18 mouse cellular contexts compared by ENCODE assay signal in genomic region chr11:26108647-26109046, GRCm38 (mm10).
DNase-seq lines count a peak whose midpoint lies in the region; ATAC-seq lines count a peak whose summit lies in the region.
"Had no signal": no experiment of that assay in that cellular context is flagged by ENCODE, and none has a peak within 500 bp of the region (broad histone marks: within the 10 kb centered on the region; RNA-seq: fewer than 3 reads in every experiment).

No protein-coding gene starts in this region.

- no peaks in the 10 kb centered on the region for H3K9me3 ChIP-seq in embryonic facial prominence, embryonic 14.5 days (ENCODE audit: control insufficient read depth, low read length)
- no peaks in the 10 kb centered on the region for H3K9me3 ChIP-seq in embryonic facial prominence, embryonic 10.5 days
- H3K9me3 ChIP-seq in midbrain, embryonic 13.5 days, result no peaks in the 10 kb centered on the region
- H3K9me3 ChIP-seq in midbrain, embryonic 11.5 days (ENCODE audit: control insufficient read depth, low read length), result no peaks in the 10 kb centered on the region
- H3K9me3 ChIP-seq in forebrain, embryonic 16.5 days (ENCODE audit: control insufficient read depth, low read length), result no peaks in the 10 kb centered on the region
- H3K9me3 ChIP-seq: liver, embryonic 12.5 days; megakaryocyte, embryonic 14.5 days had no signal

- no peak overlapping the region for H3K27ac ChIP-seq in embryonic facial prominence, embryonic 14.5 days (replicated peaks; ENCODE audit: low read depth, low read length)
- H3K27ac ChIP-seq in embryonic facial prominence, embryonic 10.5 days (replicated peaks), result no peak overlapping the region
- no peak overlapping the region for H3K27ac ChIP-seq in midbrain, embryonic 13.5 days
- no peak overlapping the region for H3K27ac ChIP-seq in midbrain, embryonic 11.5 days (ENCODE audit: low read depth, low read length)
- no peak overlapping the region for H3K27ac ChIP-seq in forebrain, embryonic 16.5 days (ENCODE audit: low read length)
- H3K27ac ChIP-seq: liver, embryonic 12.5 days had no signal

- no peaks in the 10 kb centered on the region for H3K36me3 ChIP-seq in embryonic facial prominence, embryonic 14.5 days (ENCODE audit: control insufficient read depth, insufficient read depth, low read length)
- H3K36me3 ChIP-seq in embryonic facial prominence, embryonic 10.5 days (replicated peaks), result no peaks in the 10 kb centered on the region
- H3K36me3 ChIP-seq in midbrain, embryonic 13.5 days, result no peaks in the 10 kb centered on the region
- no peaks in the 10 kb centered on the region for H3K36me3 ChIP-seq in midbrain, embryonic 11.5 days (ENCODE audit: control insufficient read depth, insufficient read depth, low read length)
- H3K36me3 ChIP-seq in forebrain, embryonic 16.5 days (ENCODE audit: control insufficient read depth, insufficient read depth), result no peaks in the 10 kb centered on the region
- H3K36me3 ChIP-seq: liver, embryonic 12.5 days had no signal

- H3K9ac ChIP-seq in embryonic facial prominence, embryonic 14.5 days (ENCODE audit: low read depth, low read length), result no peak overlapping the region
- H3K9ac ChIP-seq in midbrain, embryonic 13.5 days (replicated peaks), result no peak overlapping the region
- H3K9ac ChIP-seq in midbrain, embryonic 11.5 days (ENCODE audit: low read length), result no peak overlapping the region
- H3K9ac ChIP-seq in forebrain, embryonic 16.5 days (replicated peaks; ENCODE audit: low read depth, low read length), result no peak overlapping the region
- H3K9ac ChIP-seq: liver, embryonic 12.5 days had no signal

- no peaks in the 10 kb centered on the region for H3K27me3 ChIP-seq in embryonic facial prominence, embryonic 14.5 days (replicated peaks; ENCODE audit: control insufficient read depth, insufficient read depth, low read length)
- H3K27me3 ChIP-seq in embryonic facial prominence, embryonic 10.5 days (replicated peaks; ENCODE audit: low read depth, poor library complexity, severe bottlenecking), result no peaks in the 10 kb centered on the region
- H3K27me3 ChIP-seq in midbrain, embryonic 13.5 days, result no peaks in the 10 kb centered on the region
- no peaks in the 10 kb centered on the region for H3K27me3 ChIP-seq in midbrain, embryonic 11.5 days (ENCODE audit: control insufficient read depth, insufficient read depth, low read length)
- no peaks in the 10 kb centered on the region for H3K27me3 ChIP-seq in forebrain, embryonic 16.5 days (replicated peaks; ENCODE audit: control insufficient read depth, insufficient read depth, low read length)
- H3K27me3 ChIP-seq: liver, embryonic 12.5 days; megakaryocyte, embryonic 14.5 days had no signal

- no peak overlapping the region for H3K4me3 ChIP-seq in embryonic facial prominence, embryonic 14.5 days (ENCODE audit: low read depth, low read length)
- H3K4me3 ChIP-seq in embryonic facial prominence, embryonic 10.5 days, result no peak overlapping the region
- no peak overlapping the region for H3K4me3 ChIP-seq in midbrain, embryonic 13.5 days (replicated peaks)
- H3K4me3 ChIP-seq in midbrain, embryonic 11.5 days (ENCODE audit: low read depth, low read length), result no peak overlapping the region
- H3K4me3 ChIP-seq in forebrain, embryonic 16.5 days (replicated peaks; ENCODE audit: low read length), result no peak overlapping the region
- H3K4me3 ChIP-seq: erythroblast, embryonic 14.5 days; liver, embryonic 12.5 days; megakaryocyte, embryonic 14.5 days had no signal

- DNase-seq in embryonic facial prominence, embryonic 14.5 days (ENCODE audit: low spot score), result peak; percentile 34
- no peak for DNase-seq in embryonic facial prominence, embryonic 10.5 days (ENCODE audit: low spot score)
- no peak for DNase-seq in midbrain, embryonic 11.5 days (ENCODE audit: low spot score, missing footprints)
- peak; percentile 42 for DNase-seq in retina, adult 2 months (ENCODE audit: low read depth, low spot score)
- DNase-seq in urinary bladder, postnatal 10 days (ENCODE audit: low spot score), result no peak
- no peak for DNase-seq in ovary, adult 18-20 months (ENCODE audit: low spot score)
- DNase-seq: cerebellum, adult 2 months; embryo, embryonic 11 days; kidney, adult 9 months; thymus, postnatal 36 days had no signal

- 63% methylated on average over 1 of the region's 1 CpGs for WGBS in embryonic facial prominence, embryonic 14.5 days
- 83% methylated on average over 1 of the region's 1 CpGs for WGBS in embryonic facial prominence, embryonic 10.5 days
- WGBS in midbrain, embryonic 13.5 days, result 63% methylated on average over 1 of the region's 1 CpGs
- 85% methylated on average over 1 of the region's 1 CpGs for WGBS in midbrain, embryonic 11.5 days
- WGBS in forebrain, embryonic 16.5 days, result 23% methylated on average over 1 of the region's 1 CpGs

- H3K4me1 ChIP-seq in embryonic facial prominence, embryonic 14.5 days (ENCODE audit: control insufficient read depth, insufficient read depth, low read length), result peaks cover 2% of the 10 kb centered on the region; the same call in 1 of the 2 replicates
- H3K4me1 ChIP-seq in embryonic facial prominence, embryonic 10.5 days, result peaks cover 4% of the 10 kb centered on the region
- peaks cover 11% of the 10 kb centered on the region for H3K4me1 ChIP-seq in midbrain, embryonic 13.5 days (replicated peaks)
- H3K4me1 ChIP-seq in midbrain, embryonic 11.5 days (ENCODE audit: control insufficient read depth, insufficient read depth, low read length), result peaks cover 6% of the 10 kb centered on the region; the same call in 1 of the 2 replicates
- peaks cover 5% of the 10 kb centered on the region; the same call in 1 of the 2 replicates for H3K4me1 ChIP-seq in forebrain, embryonic 16.5 days (replicated peaks; ENCODE audit: control insufficient read depth, insufficient read depth, low read length)
- H3K4me1 ChIP-seq: liver, embryonic 12.5 days; megakaryocyte, embryonic 14.5 days had no signal

- no peak overlapping the region for H3K4me2 ChIP-seq in embryonic facial prominence, embryonic 14.5 days (ENCODE audit: low read depth, low read length)
- H3K4me2 ChIP-seq in midbrain, embryonic 13.5 days (replicated peaks), result no peak overlapping the region
- H3K4me2 ChIP-seq in midbrain, embryonic 11.5 days, result no peak overlapping the region
- H3K4me2 ChIP-seq in forebrain, embryonic 16.5 days (ENCODE audit: low read length), result no peak overlapping the region
- H3K4me2 ChIP-seq: liver, embryonic 12.5 days had no signal

- ATAC-seq in embryonic facial prominence, embryonic 14.5 days (ENCODE audit: low read depth), result peak; percentile 60; the same call in 1 of the 2 replicates
- peak; percentile 70 for ATAC-seq in midbrain, embryonic 13.5 days
- no peak for ATAC-seq in midbrain, embryonic 11.5 days (ENCODE audit: low FRiP score)
- peak; percentile 47 for ATAC-seq in forebrain, embryonic 16.5 days
- ATAC-seq: inflammation-experienced regulatory T-cells, adult 6 months; liver, embryonic 12.5 days; lung, postnatal 0 days; Patski had no signal

Comparison
In these comparisons a context has a peak if more than half of its experiments do, and no peak if none do; other contexts are left out.
1. DNase-seq: peak in embryonic facial prominence, embryonic 14.5 days (single experiment) and retina, adult 2 months (single experiment); none in embryonic facial prominence, embryonic 10.5 days (single experiment), midbrain, embryonic 11.5 days (single experiment), urinary bladder, postnatal 10 days (single experiment) and ovary, adult 18-20 months (single experiment).